Comparison of ENCODE assay signal across 9 mouse cellular contexts in the genomic region with DNA sequence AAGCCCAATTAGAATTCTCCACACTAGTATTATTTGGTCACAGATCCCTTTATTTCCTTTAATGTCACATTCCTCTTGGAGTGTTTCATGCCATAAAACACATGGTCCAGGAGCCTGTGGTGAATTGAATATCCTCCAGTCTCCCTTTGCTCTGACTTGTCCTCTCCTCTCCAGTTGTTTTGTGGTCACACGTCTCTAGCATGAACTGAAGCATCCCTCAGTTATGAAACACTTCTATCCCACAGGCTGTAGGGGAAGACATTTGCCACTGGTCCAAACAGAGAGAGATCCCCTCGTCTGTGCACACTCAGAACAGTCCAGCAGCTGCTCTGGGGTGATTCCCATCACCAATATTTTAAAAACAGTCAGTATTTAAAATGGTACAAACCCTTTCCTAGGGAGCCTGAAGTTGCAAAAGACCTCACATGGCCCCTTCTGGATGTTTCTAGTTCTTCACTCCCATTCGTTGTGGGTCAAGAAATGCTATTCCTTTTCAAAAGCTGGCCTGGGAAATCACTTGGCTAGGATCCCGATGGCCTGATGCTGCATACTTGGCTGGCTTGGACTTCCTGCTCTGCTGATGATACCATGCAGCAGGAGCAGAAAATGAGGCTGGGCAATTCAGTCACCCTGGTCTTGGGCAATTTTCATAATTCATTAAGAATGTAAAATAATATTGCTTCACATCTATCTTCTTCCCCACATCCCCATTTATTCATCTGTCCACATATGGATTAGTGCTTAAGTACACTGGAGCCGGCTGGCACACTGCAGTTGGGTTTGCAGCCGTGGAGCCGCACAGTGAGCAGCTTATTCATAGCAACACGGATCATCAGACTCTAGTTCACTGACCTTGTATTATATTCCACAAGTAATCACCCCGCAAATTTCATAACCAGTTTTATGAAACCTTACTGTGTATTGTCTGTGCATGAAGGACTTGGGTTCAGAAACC.
DNase-seq lines count a peak whose midpoint lies in the region; ATAC-seq and TF ChIP-seq lines count a peak whose summit lies in the region.
"Had no signal": no experiment of that assay in that cellular context is flagged by ENCODE, and none has a peak within 500 bp of the region (broad histone marks: within the 10 kb centered on the region; RNA-seq: fewer than 3 reads in every experiment).

No protein-coding gene starts in this region.

- 0 out of 2 replicates have a peak, but pooled peaks have one; percentile 51 for ATAC-seq in intestine, embryonic 15.5 days
- ATAC-seq in midbrain, embryonic 15.5 days (replicated peaks) = no peak
- no peak for ATAC-seq in granulocyte monocyte progenitor cell, adult 5-6 weeks (replicated peaks; ENCODE audit: poor library complexity, severe bottlenecking)

- no peaks in the 10 kb centered on the region for H3K36me3 ChIP-seq in intestine, embryonic 15.5 days
- H3K36me3 ChIP-seq in midbrain, embryonic 15.5 days (replicated peaks) = no peaks in the 10 kb centered on the region
- H3K36me3 ChIP-seq: limb, embryonic 13.5 days had no signal

- intact Hi-C loops in left cerebral cortex, postnatal 4 days (cut with DNase I) = no loop called here
- intact Hi-C loops in left cerebral cortex, postnatal 14 days (cut with DNase I) = no loop called here

- TF ChIP-seq CTCF in embryonic fibroblast, embryonic 13.5 days (IDR thresholded peaks at IDR 0.05; ENCODE audit: borderline replicate concordance, insufficient read depth, low read length) = no peak
- TF ChIP-seq CTCF in layer of hippocampus, adult 2 months (conservative IDR thresholded peaks at IDR 0.05) = no peak

- H3K4me3 ChIP-seq in embryonic fibroblast, embryonic 13.5 days (ENCODE audit: insufficient read depth, low read length) = no peak overlapping the region
- no peak overlapping the region for H3K4me3 ChIP-seq in intestine, embryonic 15.5 days (replicated peaks)
- H3K4me3 ChIP-seq in layer of hippocampus, adult 2 months = no peak overlapping the region
- no peak overlapping the region for H3K4me3 ChIP-seq in midbrain, embryonic 15.5 days
- H3K4me3 ChIP-seq: limb, embryonic 13.5 days had no signal

- H3K9me3 ChIP-seq in intestine, embryonic 15.5 days = no peaks in the 10 kb centered on the region
- H3K9me3 ChIP-seq in midbrain, embryonic 15.5 days = no peaks in the 10 kb centered on the region
- H3K9me3 ChIP-seq: limb, embryonic 13.5 days had no signal

- WGBS in intestine, embryonic 15.5 days = 59% methylated on average over 9 of the region's 9 CpGs
- WGBS in midbrain, embryonic 15.5 days = 75% methylated on average over 9 of the region's 9 CpGs

- peaks cover 5% of the 10 kb centered on the region; the same call in 1 of the 2 replicates for H3K4me1 ChIP-seq in embryonic fibroblast, embryonic 13.5 days (ENCODE audit: control insufficient read depth, insufficient read depth, low read length)
- no peaks in the 10 kb centered on the region for H3K4me1 ChIP-seq in intestine, embryonic 15.5 days (replicated peaks)
- H3K4me1 ChIP-seq in midbrain, embryonic 15.5 days = peaks cover 13% of the 10 kb centered on the region

- H3K27me3 ChIP-seq in intestine, embryonic 15.5 days (replicated peaks) = no peaks in the 10 kb centered on the region
- no peaks in the 10 kb centered on the region for H3K27me3 ChIP-seq in midbrain, embryonic 15.5 days (replicated peaks)
- H3K27me3 ChIP-seq: limb, embryonic 13.5 days had no signal

- DNase-seq in left cerebral cortex, postnatal 4 days = peak; percentile 60
- no peak for DNase-seq in left cerebral cortex, postnatal 14 days (ENCODE audit: low spot score in 2 of 2)
- DNase-seq in ovary, postnatal 10 days (ENCODE audit: low spot score) = peak; percentile 17
- no peak for DNase-seq in layer of hippocampus, adult 2 months (ENCODE audit: low spot score in 2 of 2)

- H3K9ac ChIP-seq in intestine, embryonic 15.5 days = no peak overlapping the region
- H3K9ac ChIP-seq in midbrain, embryonic 15.5 days = no peak overlapping the region
- H3K9ac ChIP-seq: limb, embryonic 13.5 days had no signal

- TF ChIP-seq POLR2A in embryonic fibroblast, embryonic 13.5 days (IDR thresholded peaks at IDR 0.05; ENCODE audit: low read depth, low read length) = no peak

- H3K27ac ChIP-seq in embryonic fibroblast, embryonic 13.5 days (ENCODE audit: insufficient read depth, low read length) = peak overlapping the region; percentile 23; the same call in 1 of the 2 replicates
- peak overlapping the region; percentile 23; the same call in 1 of the 2 replicates for H3K27ac ChIP-seq in intestine, embryonic 15.5 days
- no peak overlapping the region for H3K27ac ChIP-seq in layer of hippocampus, adult 2 months
- no peak overlapping the region for H3K27ac ChIP-seq in midbrain, embryonic 15.5 days
- H3K27ac ChIP-seq: limb, embryonic 13.5 days had no signal

- no peak overlapping the region for H3K4me2 ChIP-seq in intestine, embryonic 15.5 days (replicated peaks)
- no peak overlapping the region for H3K4me2 ChIP-seq in midbrain, embryonic 15.5 days
- H3K4me2 ChIP-seq: limb, embryonic 13.5 days had no signal

Comparison
In these comparisons a context has a peak if more than half of its experiments do, and no peak if none do; other contexts are left out.
1. DNase-seq: peak in left cerebral cortex, postnatal 4 days (single experiment) and ovary, postnatal 10 days (single experiment); none in left cerebral cortex, postnatal 14 days (0 of 2) and layer of hippocampus, adult 2 months (0 of 2).
2. H3K27ac ChIP-seq: peak in embryonic fibroblast, embryonic 13.5 days (single experiment) and intestine, embryonic 15.5 days (single experiment); none in layer of hippocampus, adult 2 months (single experiment) and midbrain, embryonic 15.5 days (single experiment).